Mouse (Mus musculus) midbrain, postnatal 0 days (tissue): ENCODE results near the gene Xirp1. TPM values are rescaled to one million over a fixed set of nuclear protein-coding genes. Genes with fewer than 3 reads are reported as not detected.
A peak's percentile ranks its signal among the peaks of the same experiment; 100 is the strongest.

Experiments
- ATAC-seq: fragments of 200-750 bp; cut with Nextera tagmentation; 2 replicates; pipeline ENCODE4 v1.8.0; 2017; ENCODE audit warnings: moderate number of reproducible peaks, mild to moderate bottlenecking, moderate TSS enrichment, moderate library complexity; ENCODE audit not compliant: low FRiP score
- DNase-seq: peaks from one replicate; pipeline ENCODE4 v3.0.0-alpha.2; 2015; ENCODE audit warnings: low spot score
- H3K27ac ChIP-seq: fragments of 300-500 bp; sonication (generic); 2 replicates; pipeline ENCODE4 v1.5.1; 2014; ENCODE audit warnings: low read depth, mild to moderate bottlenecking, low read length, mixed read lengths
- H3K27me3 ChIP-seq: fragments of 300-500 bp; sonication (generic); 2 replicates; pipeline ENCODE4 v1.6.1; 2014; ENCODE audit warnings: low read length, control low read depth, mixed read lengths; ENCODE audit not compliant: insufficient read depth
- H3K36me3 ChIP-seq: fragments of 300-500 bp; sonication (generic); 2 replicates; pipeline ENCODE4 v1.6.1; 2014; ENCODE audit warnings: low read length, control low read depth, mixed read lengths; ENCODE audit not compliant: insufficient read depth
- H3K4me1 ChIP-seq: fragments of 300-500 bp; sonication (generic); 2 replicates; pipeline ENCODE4 v1.6.1; 2014; ENCODE audit warnings: mild to moderate bottlenecking, control low read depth, antibody characterized with exemption, low read length, mixed read lengths; ENCODE audit not compliant: insufficient read depth
- H3K4me2 ChIP-seq: fragments of 300-500 bp; sonication (generic); 2 replicates; pipeline ENCODE4 v1.6.1; 2014; ENCODE audit warnings: low read depth, mild to moderate bottlenecking, low read length, mixed read lengths; ENCODE audit not compliant: poor library complexity, severe bottlenecking
- H3K4me3 ChIP-seq: fragments of 300-500 bp; sonication (generic); 2 replicates; pipeline ENCODE4 v1.5.1; 2014; ENCODE audit warnings: low read depth, mild to moderate bottlenecking, low read length, moderate library complexity
- H3K9ac ChIP-seq: fragments of 300-500 bp; sonication (generic); replicated peaks from 2 replicates; pipeline ENCODE4 v1.6.1; 2014; ENCODE audit warnings: mild to moderate bottlenecking, low read length, moderate library complexity, mixed read lengths; ENCODE audit not compliant: poor library complexity, severe bottlenecking
- H3K9me3 ChIP-seq: fragments of 300-500 bp; sonication (generic); 2 replicates; pipeline ENCODE4 v1.6.1; 2016; ENCODE audit warnings: low read length, control low read depth
- CTCF ChIP-seq: IDR thresholded peaks from 2 replicates; pipeline ENCODE4 v1.5.1; 2016; ENCODE audit warnings: antibody characterized with exemption, mild to moderate bottlenecking
- WGBS: fragments of 180-500 bp; shearing (Covaris S2); extraction: QIAGEN DNeasy Blood & Tissue Kit; methylation state at CpG from one replicate; pipeline ENCODE4 v1.1.7; 2014; 5-methylcytosine and 5-hydroxymethylcytosine counted together
- polyA plus RNA-seq: library from polyadenylated mRNA; unstranded; fragments of >200 nt; fragmentation: Nextera tagmentation; extraction: Ambion mirVana; gene quantifications from 2 replicates; pipeline ENCODE4 v1.2.1, GENCODE M21; 2015
- total RNA-seq: library from RNA; depleted of rRNA; stranded (reverse); fragments of >200 nt; gene quantifications from 2 replicates; pipeline ENCODE4 v1.2.3, GENCODE M21; 2014; rRNA removed

Xirp1 gene
- total RNA-seq (0.05 TPM in 1 of 2 replicates, not detected in the other), polyA plus RNA-seq (not detected in 2 replicates)

- no peak within 1 kb of the TSS for H3K4me2 ChIP-seq
- ATAC-seq (no peak), DNase-seq (no peak)
- WGBS: 91% methylated on average over 18 of the region's 18 CpGs
- H3K36me3 ChIP-seq: no peaks in the 10 kb centered on the region
- H3K4me1 ChIP-seq: no peaks in the 10 kb centered on the region
- no peaks in the 10 kb centered on the region for H3K27me3 ChIP-seq
- H3K9me3 ChIP-seq: no peaks in the 10 kb centered on the region
- no peak within 1 kb of the TSS for H3K27ac ChIP-seq
- no peak within 1 kb of the TSS for H3K9ac ChIP-seq
- no peak for TF ChIP-seq CTCF
- no peak within 1 kb of the TSS for H3K4me3 ChIP-seq
Measured at GRCm38 (mm10) chr9:120023086-120023811, at the start of gene Xirp1. Gene Xirp1 (minus strand): TSS chr9:120023598.

GRCm38 (mm10) chr9:120073169-120073568 lies 49.8 kb upstream of the Xirp1 start:
- Histone ChIP-seq H3K36me3 (no peaks in the 10 kb centered on the region), H3K9me3 (no peaks in the 10 kb centered on the region), H3K9ac (no peak overlapping the region), H3K27ac (no peak overlapping the region), H3K4me1 (no peaks in the 10 kb centered on the region), H3K27me3 (no peaks in the 10 kb centered on the region), H3K4me2 (no peak overlapping the region), H3K4me3 (no peak overlapping the region)
- peak; percentile 63 for DNase-seq
- 32% methylated on average over 3 of the region's 3 CpGs for WGBS
- no peak; the same call in 1 of the 2 replicates for ATAC-seq
- peak; percentile 87 for TF ChIP-seq CTCF

- no peak overlapping the region for H3K9ac ChIP-seq
- no peaks in the 10 kb centered on the region for H3K27me3 ChIP-seq
- no peak for ATAC-seq
- H3K27ac ChIP-seq: no peak overlapping the region
- TF ChIP-seq CTCF: no peak
- no peak for DNase-seq
- H3K4me2 ChIP-seq: no peak overlapping the region
- WGBS: 83% methylated on average over 2 of the region's 2 CpGs
- no peaks in the 10 kb centered on the region for H3K4me1 ChIP-seq
- no peaks in the 10 kb centered on the region for H3K36me3 ChIP-seq
- H3K9me3 ChIP-seq: no peaks in the 10 kb centered on the region
- H3K4me3 ChIP-seq: no peak overlapping the region
Measured at GRCm38 (mm10) chr9:120071251-120071650, 47.9 kb upstream of the Xirp1 start.

GRCm38 (mm10) chr9:120069779-120070178 lies 46.4 kb upstream of the Xirp1 start, which contains the start of gene Cx3cr1:
Gene Cx3cr1 (minus strand): TSS chr9:120069879.
- Histone ChIP-seq H3K27me3 (no peaks in the 10 kb centered on the region), H3K36me3 (no peaks in the 10 kb centered on the region), H3K9me3 (no peaks in the 10 kb centered on the region), H3K27ac (no peak within 1 kb of the TSS), H3K4me1 (no peaks in the 10 kb centered on the region), H3K9ac (no peak within 1 kb of the TSS), H3K4me3 (no peak within 1 kb of the TSS), H3K4me2 (no peak within 1 kb of the TSS)
- WGBS: 83% methylated on average over 11 of the region's 11 CpGs
- no peak for TF ChIP-seq CTCF
- no peak for DNase-seq
- ATAC-seq: no peak

GRCm38 (mm10) chr9:120068047-120068446 lies 44.6 kb upstream of the Xirp1 start:
- TF ChIP-seq CTCF: no peak
- H3K36me3 ChIP-seq: no peaks in the 10 kb centered on the region
- H3K27ac ChIP-seq: no peak overlapping the region
- WGBS: 70% methylated on average over 10 of the region's 10 CpGs
- no peaks in the 10 kb centered on the region for H3K27me3 ChIP-seq
- no peak overlapping the region for H3K4me2 ChIP-seq
- no peak for ATAC-seq
- no peaks in the 10 kb centered on the region for H3K9me3 ChIP-seq
- no peak overlapping the region for H3K9ac ChIP-seq
- no peak for DNase-seq
- no peaks in the 10 kb centered on the region for H3K4me1 ChIP-seq
- H3K4me3 ChIP-seq: no peak overlapping the region

GRCm38 (mm10) chr9:120067609-120068008 lies 44.2 kb upstream of the Xirp1 start:
- Histone ChIP-seq H3K27me3 (no peaks in the 10 kb centered on the region), H3K36me3 (no peaks in the 10 kb centered on the region), H3K4me1 (no peaks in the 10 kb centered on the region), H3K4me2 (no peak overlapping the region), H3K27ac (no peak overlapping the region), H3K4me3 (no peak overlapping the region), H3K9me3 (no peaks in the 10 kb centered on the region), H3K9ac (no peak overlapping the region)
- DNase-seq (no peak), ATAC-seq (no peak)
- 86% methylated on average over 2 of the region's 2 CpGs for WGBS
- TF ChIP-seq CTCF: no peak
